Mouse (Mus musculus) kidney, postnatal 0 days (tissue): ENCODE data around the gene Ropn1l. TPM values are rescaled to one million over a fixed set of nuclear protein-coding genes. Genes with fewer than 3 reads are reported as not detected.

Source experiments
- ATAC-seq: fragments of 200-750 bp; cut with Nextera tagmentation; replicated peaks from 2 replicates; pipeline ENCODE4 v1.8.0; 2017; ENCODE audit warnings: low read depth, moderate number of reproducible peaks, moderate TSS enrichment, moderate library complexity; ENCODE audit not compliant: low FRiP score
- DNase-seq: peaks from one replicate; pipeline ENCODE4 v3.0.0-alpha.2; 2016; ENCODE audit warnings: low spot score
- H3K27ac ChIP-seq: fragments of 300-500 bp; sonication (generic); 2 replicates; pipeline ENCODE4 v1.5.1; 2014; ENCODE audit warnings: mild to moderate bottlenecking
- H3K27me3 ChIP-seq: fragments of 300-500 bp; sonication (generic); 2 replicates; pipeline ENCODE4 v1.6.1; 2014; ENCODE audit warnings: low read length, mixed read lengths; ENCODE audit not compliant: insufficient read depth
- H3K36me3 ChIP-seq: fragments of 300-500 bp; sonication (generic); 2 replicates; pipeline ENCODE4 v1.6.1; 2014; ENCODE audit warnings: low read length, mixed read lengths; ENCODE audit not compliant: insufficient read depth
- H3K4me1 ChIP-seq: fragments of 300-500 bp; sonication (generic); replicated peaks from 2 replicates; pipeline ENCODE4 v1.6.1; 2014; ENCODE audit warnings: antibody characterized with exemption, low read length, mixed read lengths; ENCODE audit not compliant: insufficient read depth
- H3K4me2 ChIP-seq: fragments of 300-500 bp; sonication (generic); 2 replicates; pipeline ENCODE4 v1.6.1; 2014; ENCODE audit warnings: mild to moderate bottlenecking, low read length, moderate library complexity, mixed read lengths
- H3K4me3 ChIP-seq: fragments of 300-500 bp; sonication (generic); replicated peaks from 2 replicates; pipeline ENCODE4 v1.5.1; 2014; ENCODE audit warnings: low read depth, low read length
- H3K9ac ChIP-seq: fragments of 300-500 bp; sonication (generic); 2 replicates; pipeline ENCODE4 v1.6.1; 2014; ENCODE audit warnings: low read depth, low read length
- H3K9me3 ChIP-seq: fragments of 300-500 bp; sonication (generic); replicated peaks from 2 replicates; pipeline ENCODE4 v1.6.1; 2016; ENCODE audit warnings: low read length, inconsistent platforms, mixed read lengths
- CTCF ChIP-seq: IDR thresholded peaks from 2 replicates; pipeline ENCODE4 v1.5.1; 2016; ENCODE audit warnings: antibody characterized with exemption, low read depth, mild to moderate bottlenecking, moderate library complexity
- WGBS: fragments of 180-500 bp; shearing (Covaris S2); extraction: QIAGEN DNeasy Blood & Tissue Kit; methylation state at CpG from one replicate; pipeline ENCODE4 v1.1.7; 2014; 5-methylcytosine and 5-hydroxymethylcytosine counted together
- polyA plus RNA-seq: library from polyadenylated mRNA; unstranded; fragments of >200 nt; fragmentation: Nextera tagmentation; extraction: Ambion mirVana; gene quantifications from 2 replicates; pipeline ENCODE4 v1.2.1, GENCODE M21; 2015

Ropn1l gene
- polyA plus RNA-seq, 1 experiment from 2014 or later = 5.8 TPM

- Histone ChIP-seq H3K4me2 (no peak overlapping the region), H3K27me3 (no peaks in the 10 kb centered on the region), H3K4me3 (no peak overlapping the region), H3K27ac (no peak overlapping the region), H3K9me3 (no peaks in the 10 kb centered on the region), H3K4me1 (no peaks in the 10 kb centered on the region), H3K9ac (no peak overlapping the region), H3K36me3 (no peaks in the 10 kb centered on the region)
- DNase-seq = no peak
- 71% methylated on average over 6 of the region's 6 CpGs for WGBS
- no peak for TF ChIP-seq CTCF
- ATAC-seq = no peak
Measured at GRCm38 (mm10) chr15:31417409-31417795, 36.1 kb downstream of the Ropn1l start.

- Histone ChIP-seq H3K4me3 (no peak overlapping the region), H3K4me1 (no peaks in the 10 kb centered on the region), H3K9ac (no peak overlapping the region), H3K4me2 (no peak overlapping the region), H3K9me3 (no peaks in the 10 kb centered on the region), H3K36me3 (no peaks in the 10 kb centered on the region), H3K27ac (peak overlapping the region; percentile 55), H3K27me3 (no peaks in the 10 kb centered on the region)
- no peak for TF ChIP-seq CTCF
- ATAC-seq (no peak), DNase-seq (no peak)
- 50% methylated on average over 4 of the region's 4 CpGs for WGBS
Measured at GRCm38 (mm10) chr15:31415181-31415580, 38.4 kb downstream of the Ropn1l start.

GRCm38 (mm10) chr15:31414179-31414898 lies 39.2 kb downstream of the Ropn1l start:
- Histone ChIP-seq H3K4me2 (no peak overlapping the region), H3K4me1 (no peaks in the 10 kb centered on the region), H3K9ac (no peak overlapping the region), H3K9me3 (no peaks in the 10 kb centered on the region), H3K27me3 (no peaks in the 10 kb centered on the region), H3K27ac (peak overlapping the region; percentile 55; the same call in 1 of the 2 replicates), H3K36me3 (no peaks in the 10 kb centered on the region), H3K4me3 (no peak overlapping the region)
- DNase-seq (no peak), ATAC-seq (peak; percentile 67; the same call in 1 of the 2 replicates)
- TF ChIP-seq CTCF = no peak
- WGBS = 56% methylated on average over 6 of the region's 6 CpGs

- 89% methylated on average over 6 of the region's 6 CpGs for WGBS
- DNase-seq (no peak), ATAC-seq (no peak)
- H3K9ac ChIP-seq = no peak overlapping the region
- no peaks in the 10 kb centered on the region for H3K4me1 ChIP-seq
- H3K4me3 ChIP-seq = no peak overlapping the region
- no peak for TF ChIP-seq CTCF
- H3K27me3 ChIP-seq = no peaks in the 10 kb centered on the region
- no peak overlapping the region for H3K27ac ChIP-seq
- H3K36me3 ChIP-seq = no peaks in the 10 kb centered on the region
- no peak overlapping the region for H3K4me2 ChIP-seq
- H3K9me3 ChIP-seq = no peaks in the 10 kb centered on the region
Measured at GRCm38 (mm10) chr15:31413662-31414061, 39.9 kb downstream of the Ropn1l start.

GRCm38 (mm10) chr15:31412933-31413332 lies 40.6 kb downstream of the Ropn1l start:
- H3K9ac ChIP-seq = no peak overlapping the region
- no peak overlapping the region for H3K4me3 ChIP-seq
- no peaks in the 10 kb centered on the region for H3K9me3 ChIP-seq
- H3K36me3 ChIP-seq = no peaks in the 10 kb centered on the region
- WGBS = 39% methylated on average over 3 of the region's 3 CpGs
- ATAC-seq (no peak), DNase-seq (peak; percentile 22)
- H3K4me2 ChIP-seq = no peak overlapping the region
- no peak overlapping the region for H3K27ac ChIP-seq
- TF ChIP-seq CTCF = no peak
- no peaks in the 10 kb centered on the region for H3K27me3 ChIP-seq
- H3K4me1 ChIP-seq = no peaks in the 10 kb centered on the region

GRCm38 (mm10) chr15:31412436-31412835 lies 41.1 kb downstream of the Ropn1l start:
- no peak for DNase-seq
- Histone ChIP-seq H3K27ac (no peak overlapping the region), H3K4me2 (no peak overlapping the region), H3K9me3 (no peaks in the 10 kb centered on the region), H3K27me3 (no peaks in the 10 kb centered on the region), H3K9ac (no peak overlapping the region), H3K36me3 (no peaks in the 10 kb centered on the region), H3K4me3 (no peak overlapping the region), H3K4me1 (no peaks in the 10 kb centered on the region)
- no peak for TF ChIP-seq CTCF
- ATAC-seq = no peak
- 78% methylated on average over 6 of the region's 6 CpGs for WGBS

- Histone ChIP-seq H3K36me3 (no peaks in the 10 kb centered on the region), H3K9me3 (no peaks in the 10 kb centered on the region), H3K4me1 (no peaks in the 10 kb centered on the region), H3K4me2 (no peak overlapping the region), H3K4me3 (no peak overlapping the region), H3K27ac (peak overlapping the region; percentile 72), H3K9ac (no peak overlapping the region), H3K27me3 (no peaks in the 10 kb centered on the region)
- ATAC-seq (peak; percentile 92), DNase-seq (peak; percentile 65)
- WGBS = 54% methylated on average over 4 of the region's 4 CpGs
- no peak for TF ChIP-seq CTCF
Measured at GRCm38 (mm10) chr15:31407490-31407889, 46.0 kb downstream of the Ropn1l start.
